Mouse (Mus musculus) stomach, postnatal 0 days (tissue): Measurements from ENCODE around the gene Nudt22.

Experiments used
- CTCF ChIP-seq: IDR thresholded peaks from 2 replicates; pipeline ENCODE4 v1.5.1; 2016; ENCODE audit warnings: antibody characterized with exemption, low read depth, mild to moderate bottlenecking, moderate library complexity
- EP300 ChIP-seq: optimal IDR thresholded peaks from 2 replicates; pipeline ENCODE3; 2016; ENCODE audit warnings: antibody characterized with exemption

DNA sequence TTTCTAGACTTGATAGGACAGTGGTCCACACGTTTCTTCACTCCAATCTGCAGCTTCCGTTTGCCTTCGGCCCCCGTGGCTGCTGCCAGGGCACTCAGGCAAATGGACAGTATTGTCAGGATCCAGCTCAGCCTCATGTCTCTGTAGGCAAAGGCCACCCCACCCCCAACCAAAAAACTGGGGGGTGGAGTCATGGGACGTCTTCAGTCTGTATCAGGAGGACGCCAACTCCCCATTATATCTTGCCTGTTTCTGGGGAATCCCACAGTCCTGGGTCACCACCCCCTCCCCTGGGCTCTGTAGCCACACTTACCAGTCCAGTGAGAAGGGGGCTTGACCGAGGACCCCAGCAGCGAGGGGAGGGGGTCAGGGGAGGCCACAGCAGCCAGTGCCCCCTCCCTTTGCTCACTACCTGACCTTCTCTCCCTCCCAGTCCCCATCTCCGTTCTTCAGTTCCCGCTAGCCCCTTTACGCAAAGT lies 16.9 kb downstream of the Nudt22 start:
- TF ChIP-seq CTCF (no peak), EP300 (no peak)
